Mouse (Mus musculus) midbrain, embryonic 10.5 days (tissue): Measurements from ENCODE around the gene Hyal3. TPM values are rescaled to one million over a fixed set of nuclear protein-coding genes. Genes with fewer than 3 reads are reported as not detected.

Experiments
- DNase-seq: peaks from one replicate; pipeline ENCODE4 v3.0.0-alpha.2; 2017; ENCODE audit warnings: low spot score
- H3K27ac ChIP-seq: fragments of 300-500 bp; sonication (generic); replicated peaks from 2 replicates; pipeline ENCODE4 v1.5.1; 2016; ENCODE audit warnings: mild to moderate bottlenecking
- H3K27me3 ChIP-seq: fragments of 300-500 bp; sonication (generic); 2 replicates; pipeline ENCODE4 v1.6.1; 2016; ENCODE audit warnings: low read depth, mild to moderate bottlenecking; ENCODE audit not compliant: poor library complexity, severe bottlenecking
- H3K36me3 ChIP-seq: fragments of 300-500 bp; sonication (generic); 2 replicates; pipeline ENCODE4 v1.6.1; 2016; ENCODE audit warnings: mild to moderate bottlenecking, moderate library complexity
- H3K4me1 ChIP-seq: fragments of 300-500 bp; sonication (generic); 2 replicates; pipeline ENCODE4 v1.6.1; 2016
- H3K4me3 ChIP-seq: fragments of 300-500 bp; sonication (generic); 2 replicates; pipeline ENCODE4 v1.5.1; 2016; ENCODE audit warnings: mild to moderate bottlenecking, moderate library complexity
- H3K9me3 ChIP-seq: fragments of 300-500 bp; sonication (generic); replicated peaks from 2 replicates; pipeline ENCODE4 v1.6.1; 2016; ENCODE audit warnings: mild to moderate bottlenecking
- WGBS: fragments of 180-500 bp; shearing (Covaris S2); methylation state at CpG from one replicate; pipeline ENCODE4 v1.1.7; 2016; 5-methylcytosine and 5-hydroxymethylcytosine counted together
- polyA plus RNA-seq: library from polyadenylated mRNA; unstranded; fragments of >200 nt; fragmentation: Nextera tagmentation; extraction: Ambion mirVana; gene quantifications from 2 replicates; pipeline ENCODE4 v1.2.1, GENCODE M21; 2016

Gene Hyal3
- polyA plus RNA-seq, 1 experiment from 2014 or later = 0.62 TPM

DNA sequence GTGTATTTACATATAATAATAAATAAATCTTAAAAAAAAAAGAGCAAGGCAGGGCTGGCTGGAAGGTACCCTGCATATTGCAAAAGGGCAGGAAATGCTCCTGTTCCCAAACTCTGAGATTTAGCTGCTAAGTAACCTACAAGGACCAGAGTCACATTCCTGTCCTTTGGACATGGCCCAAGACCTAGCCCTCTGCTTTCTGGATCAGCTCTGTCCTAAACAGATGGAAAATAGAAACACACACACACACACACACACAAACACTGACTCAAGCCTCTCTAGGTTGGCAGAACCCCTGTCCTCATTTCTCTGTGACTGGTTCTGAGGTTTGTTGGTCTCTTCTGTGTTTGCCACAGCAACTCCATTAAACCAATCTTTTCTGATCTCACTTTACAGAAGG lies 40.3 kb downstream of the Hyal3 start:
- Histone ChIP-seq H3K27me3 (no peaks in the 10 kb centered on the region), H3K4me1 (peaks cover 27% of the 10 kb centered on the region), H3K27ac (no peak overlapping the region), H3K36me3 (peaks cover 99% of the 10 kb centered on the region), H3K9me3 (no peaks in the 10 kb centered on the region), H3K4me3 (no peak overlapping the region)
- no peak for DNase-seq

DNA sequence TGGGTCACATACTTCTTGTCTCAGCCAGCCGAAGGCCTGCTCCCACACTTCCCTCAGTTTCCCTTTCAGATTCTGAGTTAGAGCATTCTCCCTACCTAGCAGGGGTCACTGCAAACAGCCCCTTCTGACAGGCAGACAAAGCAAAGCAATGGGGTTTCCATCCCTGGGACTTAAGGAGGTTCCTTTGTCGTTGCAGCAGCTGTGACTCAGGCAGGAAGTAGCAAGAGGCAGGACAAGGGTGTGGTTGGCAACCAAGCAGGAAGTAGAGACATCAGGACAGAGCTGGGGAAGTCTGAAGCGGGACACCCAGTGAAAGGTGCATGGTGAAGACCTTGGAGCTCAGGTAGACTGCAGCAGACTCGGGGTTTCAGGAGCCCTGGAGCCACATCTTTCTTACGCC lies 43.9 kb downstream of the Hyal3 start:
- Histone ChIP-seq H3K4me1 (peaks cover 57% of the 10 kb centered on the region), H3K27ac (peak overlapping the region; percentile 98), H3K9me3 (no peaks in the 10 kb centered on the region), H3K27me3 (no peaks in the 10 kb centered on the region), H3K4me3 (no peak overlapping the region), H3K36me3 (peaks cover 91% of the 10 kb centered on the region)
- no peak for DNase-seq
- 73% methylated on average over 5 of the region's 5 CpGs for WGBS

DNA sequence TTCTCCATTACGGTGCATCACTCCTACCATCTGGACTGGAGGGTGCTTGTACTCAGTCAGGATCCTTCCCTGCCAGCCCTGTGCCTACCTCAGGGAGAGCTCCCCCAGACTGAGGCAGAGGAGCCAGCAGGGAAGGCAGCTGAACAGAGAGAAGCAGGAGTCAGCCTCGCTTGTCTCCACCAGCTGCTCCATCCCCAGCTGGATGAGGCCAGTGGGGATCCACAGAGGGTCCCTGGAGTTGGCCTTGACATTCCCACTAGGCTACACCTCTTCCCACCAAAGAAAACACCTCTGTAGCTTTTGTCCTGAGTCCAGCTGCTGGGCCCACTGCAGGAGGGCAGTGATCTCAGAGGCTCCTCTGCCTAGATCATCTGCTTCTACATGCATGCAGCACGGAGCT lies 44.3 kb downstream of the Hyal3 start:
- Histone ChIP-seq H3K4me1 (peaks cover 61% of the 10 kb centered on the region), H3K9me3 (no peaks in the 10 kb centered on the region), H3K4me3 (no peak overlapping the region), H3K27ac (peak overlapping the region; percentile 98), H3K27me3 (no peaks in the 10 kb centered on the region), H3K36me3 (peaks cover 87% of the 10 kb centered on the region)
- DNase-seq = no peak
- 89% methylated on average over 3 of the region's 3 CpGs for WGBS

DNA sequence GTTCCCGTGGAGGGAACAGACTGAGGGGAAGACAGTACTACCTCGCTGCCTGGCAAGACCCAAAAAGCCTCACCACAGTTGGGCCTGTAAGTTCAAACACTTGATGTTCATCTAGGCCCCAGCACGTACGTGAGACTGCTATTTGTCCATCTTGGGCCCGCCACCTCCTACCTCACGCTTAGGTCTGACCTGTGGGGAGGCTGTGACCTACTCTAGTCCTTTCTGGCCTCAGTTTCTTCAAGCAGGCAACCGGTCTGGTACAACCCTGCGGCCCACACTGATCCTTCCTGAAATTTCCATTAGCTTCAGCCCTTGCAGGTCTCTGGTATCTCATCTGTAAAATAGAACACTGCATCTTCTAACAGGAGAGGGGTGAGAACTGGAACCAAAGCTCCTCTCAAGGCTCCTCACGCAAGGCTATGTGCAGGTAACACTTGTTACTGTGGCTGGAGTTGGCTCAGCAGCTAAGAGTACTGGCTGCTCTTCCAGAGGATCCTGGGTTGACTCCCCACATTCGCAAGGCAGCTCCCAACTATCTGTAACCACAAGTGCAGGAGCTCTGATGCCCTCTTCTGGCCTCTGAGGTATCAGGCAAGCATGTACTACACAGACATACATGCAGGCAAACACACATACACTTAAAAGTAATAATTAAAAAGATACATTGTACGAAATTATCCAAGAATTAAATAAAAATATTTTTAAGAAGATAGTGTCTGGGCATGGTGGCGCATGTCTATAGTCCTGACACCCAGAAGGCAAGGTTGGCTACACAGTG lies 44.9 kb downstream of the Hyal3 start:
- H3K27me3 ChIP-seq = no peaks in the 10 kb centered on the region
- 86% methylated on average over 12 of the region's 12 CpGs for WGBS
- H3K27ac ChIP-seq = peak overlapping the region; percentile 98
- H3K36me3 ChIP-seq = peaks cover 81% of the 10 kb centered on the region
- no peaks in the 10 kb centered on the region for H3K9me3 ChIP-seq
- H3K4me1 ChIP-seq = peaks cover 67% of the 10 kb centered on the region
- no peak overlapping the region for H3K4me3 ChIP-seq
- no peak for DNase-seq

DNA sequence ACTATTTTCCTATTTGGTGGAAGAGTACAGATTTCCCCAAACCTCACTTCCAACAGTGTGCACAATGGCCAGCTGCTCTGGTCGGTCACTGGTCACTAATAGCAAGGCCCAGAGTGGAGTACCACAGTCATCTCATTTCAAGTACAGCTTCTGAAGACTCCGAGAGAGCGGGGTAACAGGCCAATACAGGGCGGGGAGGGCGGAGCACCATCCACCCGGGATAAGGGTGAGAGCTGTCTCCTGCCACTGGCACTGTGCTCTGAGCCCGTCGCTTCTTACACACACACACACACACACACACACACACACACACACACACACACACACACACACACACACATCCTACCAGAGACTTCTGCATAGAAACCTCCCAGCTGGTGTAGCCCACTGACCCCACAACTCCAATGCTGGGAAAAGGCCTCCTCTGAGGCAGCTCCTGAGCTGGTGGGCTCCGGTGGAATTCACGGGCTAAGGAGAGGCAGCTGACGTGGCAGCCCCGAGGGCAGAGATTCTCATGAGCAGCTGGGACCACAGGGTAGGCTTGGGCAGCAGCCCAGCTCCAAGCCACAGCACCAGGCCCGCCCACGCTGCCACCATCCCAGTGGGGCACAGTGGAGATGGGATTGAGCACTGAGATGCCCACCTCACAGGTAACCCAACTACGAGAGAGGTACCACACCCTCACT lies 45.7 kb downstream of the Hyal3 start:
- peak overlapping the region; percentile 94 for H3K4me3 ChIP-seq
- 39% methylated on average over 15 of the region's 15 CpGs for WGBS
- no peaks in the 10 kb centered on the region for H3K9me3 ChIP-seq
- H3K27me3 ChIP-seq = no peaks in the 10 kb centered on the region
- peak overlapping the region; percentile 98 for H3K27ac ChIP-seq
- peaks cover 74% of the 10 kb centered on the region for H3K4me1 ChIP-seq
- H3K36me3 ChIP-seq = peaks cover 73% of the 10 kb centered on the region
- DNase-seq = no peak

DNA sequence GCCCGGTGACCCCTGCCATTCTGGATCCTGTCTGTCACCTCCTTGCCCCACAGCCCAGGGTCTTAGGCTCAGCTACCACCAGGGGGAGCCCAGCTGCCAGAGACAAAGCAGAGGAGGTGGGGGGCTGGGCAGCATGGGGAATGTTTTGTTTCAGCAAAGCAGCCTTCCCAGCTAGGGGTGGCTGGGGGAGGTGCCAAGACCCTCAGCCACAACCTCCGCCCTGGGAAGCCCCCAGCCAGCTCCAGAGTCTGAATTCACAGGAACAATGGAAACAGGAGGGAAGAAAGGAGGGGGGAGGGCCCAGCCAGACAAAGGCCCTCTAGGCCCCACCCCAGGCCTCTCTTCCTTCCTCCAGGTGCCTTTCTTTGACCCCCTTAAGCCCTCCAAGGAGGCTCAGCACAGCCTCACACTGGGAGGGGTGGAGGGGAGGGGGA lies 46.2 kb downstream of the Hyal3 start:
- peak; percentile 97 for DNase-seq
- 0% methylated on average over 2 of the region's 2 CpGs for WGBS
- peak overlapping the region; percentile 98 for H3K27ac ChIP-seq
- peak overlapping the region; percentile 94 for H3K4me3 ChIP-seq
- no peaks in the 10 kb centered on the region for H3K9me3 ChIP-seq
- H3K4me1 ChIP-seq = peaks cover 80% of the 10 kb centered on the region
- peaks cover 71% of the 10 kb centered on the region for H3K36me3 ChIP-seq
- no peaks in the 10 kb centered on the region for H3K27me3 ChIP-seq

DNA sequence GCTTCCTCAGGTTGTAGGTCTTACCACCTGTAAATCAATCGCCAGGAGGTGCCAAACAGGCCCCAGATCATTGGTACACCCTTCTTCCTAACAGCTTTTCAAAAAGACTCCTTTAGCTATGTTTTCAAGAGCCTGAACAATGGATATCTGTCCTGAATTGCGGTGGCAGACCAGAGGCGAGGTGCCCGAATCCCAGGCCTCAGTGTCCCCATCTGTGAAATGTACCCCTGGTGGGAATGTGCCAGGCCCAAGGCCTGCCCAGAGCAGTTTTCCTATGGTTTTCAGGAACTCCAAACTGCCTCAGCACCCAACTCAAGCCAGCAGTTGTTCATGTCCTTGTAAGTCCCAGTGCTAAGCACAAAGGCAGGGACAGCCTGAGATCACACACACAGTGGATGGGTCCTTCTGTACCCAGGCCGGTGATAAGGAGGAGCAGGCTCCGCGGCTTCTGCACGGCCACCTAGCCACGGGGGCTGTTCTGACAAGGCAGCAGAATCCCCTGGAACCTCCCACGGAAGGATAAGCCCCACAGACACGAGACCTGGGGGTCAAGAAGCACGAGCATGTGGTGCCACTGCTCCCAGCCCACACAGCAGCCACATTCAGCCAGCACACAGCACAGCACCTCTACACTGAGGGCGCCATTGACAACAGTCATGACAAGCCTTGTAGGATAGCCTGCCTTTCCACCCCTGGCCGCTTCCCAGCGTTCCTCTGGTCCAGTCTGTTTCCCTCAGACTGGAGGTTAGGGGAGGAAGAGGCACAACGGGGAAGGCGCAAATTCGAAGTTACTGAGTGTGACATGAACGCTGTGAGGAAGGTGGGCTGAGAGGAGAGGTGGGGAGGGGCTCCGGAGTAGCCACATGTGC lies 47.0 kb downstream of the Hyal3 start:
- no peaks in the 10 kb centered on the region for H3K27me3 ChIP-seq
- H3K9me3 ChIP-seq = no peaks in the 10 kb centered on the region
- H3K36me3 ChIP-seq = peaks cover 71% of the 10 kb centered on the region
- 21% methylated on average over 20 of the region's 20 CpGs for WGBS
- H3K27ac ChIP-seq = peak overlapping the region; percentile 98
- H3K4me1 ChIP-seq = peaks cover 87% of the 10 kb centered on the region
- H3K4me3 ChIP-seq = peak overlapping the region; percentile 94
- peak; percentile 53 for DNase-seq

DNA sequence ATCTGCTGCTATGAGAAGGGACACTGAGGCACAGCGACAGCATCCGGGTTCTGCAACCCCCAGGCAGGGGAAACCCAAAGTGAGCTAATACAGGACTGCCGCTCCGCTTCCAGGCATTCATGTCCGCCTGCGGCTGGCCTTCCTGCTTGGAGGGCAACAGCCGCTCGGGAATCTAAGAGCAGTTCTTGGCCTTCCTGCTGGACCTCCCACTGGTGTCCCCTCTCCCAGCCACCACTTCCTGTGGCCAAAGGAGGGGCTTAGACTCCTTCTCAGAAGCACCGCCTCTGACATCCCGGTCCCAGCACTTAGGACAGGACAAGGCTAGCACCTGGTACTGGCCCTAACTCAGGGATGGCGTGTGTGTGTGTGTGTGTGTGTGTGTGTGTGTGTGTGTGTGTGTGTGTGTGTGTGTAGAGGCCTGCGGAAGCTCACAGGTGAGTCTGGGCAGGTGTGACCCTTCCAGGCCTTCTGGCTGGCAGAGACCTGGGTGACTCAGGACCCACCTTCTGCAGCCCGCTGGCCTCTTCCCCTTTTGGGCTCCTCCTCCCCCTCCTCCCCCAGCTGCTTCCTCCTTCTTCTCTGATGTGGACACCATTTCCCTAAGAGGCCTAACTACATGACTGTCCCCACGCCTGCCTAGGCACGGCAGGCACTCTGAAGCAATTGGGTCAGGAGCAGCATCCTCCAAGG lies 48.2 kb downstream of the Hyal3 start:
- Histone ChIP-seq H3K36me3 (peaks cover 67% of the 10 kb centered on the region), H3K27me3 (no peaks in the 10 kb centered on the region), H3K27ac (peak overlapping the region; percentile 98), H3K4me1 (peaks cover 100% of the 10 kb centered on the region), H3K9me3 (no peaks in the 10 kb centered on the region), H3K4me3 (peak overlapping the region; percentile 94)
- WGBS = 38% methylated on average over 14 of the region's 15 CpGs
- no peak for DNase-seq

DNA sequence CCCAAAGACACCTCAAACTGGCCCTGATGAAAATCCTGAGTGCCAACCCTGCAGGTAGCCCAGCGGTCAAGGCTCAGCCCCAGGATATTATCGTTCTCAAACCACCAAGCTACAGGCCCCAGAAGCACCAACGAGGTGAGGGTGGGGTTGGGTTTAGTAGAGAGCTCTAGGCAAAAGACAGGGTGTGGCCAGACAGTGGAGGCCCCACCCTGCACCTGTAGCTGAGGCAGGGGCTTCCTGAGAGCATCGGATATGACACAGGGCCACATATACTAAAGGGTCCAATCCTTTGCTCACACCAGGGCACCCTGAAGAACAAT lies 48.8 kb downstream of the Hyal3 start:
- H3K4me3 ChIP-seq = peak overlapping the region; percentile 94
- peaks cover 62% of the 10 kb centered on the region for H3K36me3 ChIP-seq
- DNase-seq = no peak
- H3K9me3 ChIP-seq = no peaks in the 10 kb centered on the region
- H3K27ac ChIP-seq = peak overlapping the region; percentile 98
- H3K27me3 ChIP-seq = no peaks in the 10 kb centered on the region
- peaks cover 100% of the 10 kb centered on the region for H3K4me1 ChIP-seq
- 32% methylated on average over 4 of the region's 4 CpGs for WGBS

DNA sequence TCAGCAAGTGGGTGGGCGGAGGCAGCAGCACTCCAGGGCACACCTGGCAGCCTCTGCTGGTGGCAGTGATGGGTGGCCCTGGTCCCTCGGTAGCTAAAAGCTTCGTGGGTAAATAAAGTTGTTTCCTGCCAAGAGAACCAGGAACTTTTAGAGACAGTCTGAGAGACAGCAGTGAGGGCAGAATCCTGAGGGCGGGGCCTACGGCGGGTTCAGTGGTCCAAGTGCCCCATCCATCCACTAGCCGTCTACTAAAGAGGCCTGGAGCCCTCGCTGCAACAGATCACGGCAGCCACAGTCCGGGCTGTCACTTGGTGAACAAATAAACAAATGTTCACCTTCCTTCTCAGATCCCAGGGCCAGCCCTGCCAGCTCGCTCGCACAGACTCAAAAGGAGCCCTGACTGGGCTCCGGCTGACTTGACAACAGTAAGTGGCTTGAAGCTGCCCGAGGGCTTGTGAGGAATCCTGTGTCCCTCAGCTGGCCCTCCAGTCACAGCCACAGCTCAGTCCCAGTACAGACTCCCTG lies 49.3 kb downstream of the Hyal3 start:
- WGBS = 5% methylated on average over 14 of the region's 14 CpGs
- no peaks in the 10 kb centered on the region for H3K27me3 ChIP-seq
- no peaks in the 10 kb centered on the region for H3K9me3 ChIP-seq
- peaks cover 96% of the 10 kb centered on the region for H3K4me1 ChIP-seq
- peak overlapping the region; percentile 98 for H3K27ac ChIP-seq
- peak overlapping the region; percentile 94 for H3K4me3 ChIP-seq
- H3K36me3 ChIP-seq = peaks cover 56% of the 10 kb centered on the region
- peak; percentile 68 for DNase-seq

DNA sequence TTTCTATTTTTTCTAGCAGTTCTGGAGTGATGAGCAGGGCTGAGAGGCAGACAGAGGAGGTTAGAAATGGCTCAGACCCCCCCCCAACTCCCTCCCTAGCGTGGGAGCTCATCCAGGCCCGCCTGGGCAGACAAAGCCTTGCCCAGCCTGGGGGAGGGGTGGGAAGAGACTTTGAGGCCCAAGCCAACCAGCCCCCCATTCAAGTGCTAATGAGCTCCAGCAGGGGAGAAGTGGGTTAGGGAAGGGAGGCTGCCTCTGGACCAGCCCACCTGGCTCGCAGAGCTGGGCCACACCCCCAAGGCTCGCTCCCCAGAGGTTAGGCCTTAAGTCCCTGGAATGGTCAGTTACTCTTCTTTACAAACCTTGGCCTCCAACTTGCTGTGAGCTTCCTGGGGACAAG lies 50.0 kb downstream of the Hyal3 start:
- Histone ChIP-seq H3K4me1 (peaks cover 96% of the 10 kb centered on the region), H3K27ac (peak overlapping the region; percentile 98), H3K27me3 (no peaks in the 10 kb centered on the region), H3K4me3 (peak overlapping the region; percentile 94), H3K36me3 (peaks cover 50% of the 10 kb centered on the region), H3K9me3 (no peaks in the 10 kb centered on the region)
- peak; percentile 92 for DNase-seq
- 5% methylated on average over 4 of the region's 4 CpGs for WGBS

DNA sequence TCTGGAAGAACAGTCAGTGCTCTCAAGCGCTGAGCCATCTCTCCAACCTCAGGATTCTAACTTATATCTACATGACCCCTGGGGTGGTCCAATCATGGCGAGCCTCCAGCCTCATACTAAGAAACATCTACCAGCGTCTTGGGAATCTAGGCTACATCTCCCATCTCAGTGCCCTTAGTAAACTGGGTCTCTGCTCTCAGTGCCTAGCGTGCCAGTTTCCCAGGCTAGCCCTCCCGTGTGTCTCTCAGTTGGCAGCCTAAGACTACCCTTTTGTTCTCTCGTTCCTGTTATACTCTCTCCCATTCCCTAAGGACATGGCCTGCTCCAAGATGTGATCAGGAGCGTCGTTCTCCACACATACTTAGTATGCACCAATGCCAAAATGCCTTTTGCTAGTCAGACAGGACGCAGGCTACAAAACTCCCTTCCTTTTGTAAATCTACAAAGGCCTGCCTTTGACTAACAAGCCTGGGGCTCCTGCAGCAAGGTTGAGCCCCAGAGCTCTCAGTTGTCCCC lies 50.8 kb downstream of the Hyal3 start:
- DNase-seq = no peak
- no peaks in the 10 kb centered on the region for H3K9me3 ChIP-seq
- WGBS = 34% methylated on average over 9 of the region's 9 CpGs

More for the DNA sequence above, 50.8 kb downstream of the Hyal3 start:
- Histone ChIP-seq H3K4me3 (peak overlapping the region; percentile 94), H3K27me3 (no peaks in the 10 kb centered on the region), H3K27ac (peak overlapping the region; percentile 98), H3K36me3 (peaks cover 42% of the 10 kb centered on the region), H3K4me1 (peaks cover 96% of the 10 kb centered on the region)
